Comparison of ENCODE assay signal across 8 mouse cellular contexts in the genomic region with DNA sequence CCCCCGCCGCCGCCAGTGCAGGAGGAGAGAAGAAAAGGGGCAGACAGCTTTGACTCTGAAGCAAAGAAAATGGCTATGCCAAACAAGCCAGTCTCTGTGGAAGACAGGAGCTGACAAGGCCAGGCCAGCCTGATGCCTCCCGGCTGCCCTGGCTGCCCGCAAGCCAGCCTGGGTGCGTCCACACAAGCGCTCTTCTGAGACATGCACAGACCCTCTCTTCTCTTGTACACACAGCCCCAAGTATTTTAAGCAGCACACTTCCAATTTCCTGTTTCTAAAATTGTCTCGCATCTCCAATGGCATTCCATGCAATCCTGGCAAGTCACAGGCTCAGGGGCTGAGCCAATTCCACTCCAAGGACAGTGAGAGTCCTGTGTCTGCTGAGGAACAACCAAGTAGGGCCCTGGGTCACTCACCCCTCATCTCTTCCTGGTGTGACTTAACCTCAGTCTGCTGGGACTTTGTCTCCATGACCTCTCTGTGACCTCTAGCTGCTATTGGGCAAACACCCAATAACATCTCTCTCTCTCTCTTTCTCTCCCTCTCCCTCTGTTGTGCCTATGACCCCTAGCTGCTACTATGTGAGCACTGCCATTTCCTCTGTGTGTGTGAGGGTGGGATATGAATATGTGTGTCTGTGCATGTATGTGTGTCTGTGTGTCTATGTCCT.
DNase-seq lines count a peak whose midpoint lies in the region; ATAC-seq and TF ChIP-seq lines count a peak whose summit lies in the region.

No protein-coding gene starts in this region.

- peak overlapping the region; percentile 73 for H3K27ac ChIP-seq in embryonic facial prominence, embryonic 13.5 days
- peak overlapping the region; percentile 93 for H3K27ac ChIP-seq in heart, postnatal 0 days (ENCODE audit: low read depth)
- H3K27ac ChIP-seq in lung, postnatal 0 days (ENCODE audit: low read length): peak overlapping the region; percentile 14
- peak overlapping the region; percentile 81 for H3K27ac ChIP-seq in stomach, embryonic 15.5 days

- no peaks in the 10 kb centered on the region for H3K36me3 ChIP-seq in embryonic facial prominence, embryonic 13.5 days
- no peaks in the 10 kb centered on the region for H3K36me3 ChIP-seq in heart, postnatal 0 days (replicated peaks; ENCODE audit: control insufficient read depth, insufficient read depth, low read length)
- no peaks in the 10 kb centered on the region for H3K36me3 ChIP-seq in lung, postnatal 0 days (ENCODE audit: insufficient read depth, low read length)
- H3K36me3 ChIP-seq in stomach, embryonic 15.5 days: no peaks in the 10 kb centered on the region

- peak overlapping the region; percentile 10 for H3K4me2 ChIP-seq in embryonic facial prominence, embryonic 13.5 days
- peak overlapping the region; percentile 26 for H3K4me2 ChIP-seq in heart, postnatal 0 days (ENCODE audit: low read depth, low read length)
- no peak overlapping the region for H3K4me2 ChIP-seq in lung, postnatal 0 days (replicated peaks; ENCODE audit: low read depth, low read length)
- H3K4me2 ChIP-seq in stomach, embryonic 15.5 days: 0 out of 2 replicates have a peak overlapping the region, but pooled peaks have one; percentile 23

- peaks cover 31% of the 10 kb centered on the region for H3K4me1 ChIP-seq in embryonic facial prominence, embryonic 13.5 days
- peaks cover 30% of the 10 kb centered on the region for H3K4me1 ChIP-seq in heart, postnatal 0 days (ENCODE audit: control insufficient read depth, insufficient read depth)
- peaks cover 14% of the 10 kb centered on the region for H3K4me1 ChIP-seq in lung, postnatal 0 days (ENCODE audit: insufficient read depth, low read depth, low read length)
- H3K4me1 ChIP-seq in stomach, embryonic 15.5 days: peaks cover 16% of the 10 kb centered on the region

- WGBS in embryonic facial prominence, embryonic 13.5 days: 15% methylated on average over 8 of the region's 8 CpGs
- WGBS in heart, postnatal 0 days: 9% methylated on average over 8 of the region's 8 CpGs
- WGBS in lung, postnatal 0 days: 20% methylated on average over 8 of the region's 8 CpGs
- 22% methylated on average over 8 of the region's 8 CpGs for WGBS in stomach, embryonic 15.5 days

- ATAC-seq in embryonic facial prominence, embryonic 13.5 days (ENCODE audit: insufficient number of reproducible peaks, insufficient read depth, low FRiP score, low TSS enrichment, low read depth): 0 out of 2 replicates have a peak, but pooled peaks have one; percentile 43
- ATAC-seq in heart, postnatal 0 days (ENCODE audit: insufficient read depth, low read depth): peak; percentile 89
- peak; percentile 92 for ATAC-seq in lung, postnatal 0 days
- peak; percentile 74 for ATAC-seq in stomach, embryonic 15.5 days (ENCODE audit: insufficient read depth, low FRiP score, low read depth)

- TF ChIP-seq EP300 in heart, postnatal 0 days (IDR thresholded peaks at IDR 0.05; ENCODE audit: low read depth): peak; percentile 67; the same call in 1 of the 2 replicates
- TF ChIP-seq EP300 in lung, postnatal 0 days (IDR thresholded peaks at IDR 0.05): peak; percentile 69

- DNase-seq in gastrocnemius, adult 18-20 months (ENCODE audit: low spot score): peak; percentile 49
- DNase-seq in gastrocnemius, postnatal 10 days: no peak
- DNase-seq in heart, postnatal 0 days (ENCODE audit: low spot score): peak; percentile 84
- DNase-seq in kidney, postnatal 14 days: peak; percentile 77
- peak; percentile 90 for DNase-seq in lung, postnatal 0 days (ENCODE audit: low spot score)
- no peak for DNase-seq in spleen, adult 12 weeks (ENCODE audit: low spot score)

- peak; percentile 17; the same call in 1 of the 2 replicates for TF ChIP-seq CTCF in heart, postnatal 0 days (IDR thresholded peaks at IDR 0.05; ENCODE audit: low read depth)
- TF ChIP-seq CTCF in lung, postnatal 0 days (IDR thresholded peaks at IDR 0.05): peak; percentile 52

- H3K9ac ChIP-seq in embryonic facial prominence, embryonic 13.5 days: no peak overlapping the region
- H3K9ac ChIP-seq in heart, postnatal 0 days (replicated peaks; ENCODE audit: low read depth, low read length): peak overlapping the region; percentile 18; the same call in 1 of the 2 replicates
- H3K9ac ChIP-seq in lung, postnatal 0 days (replicated peaks; ENCODE audit: low read depth): no peak overlapping the region
- no peak overlapping the region for H3K9ac ChIP-seq in stomach, embryonic 15.5 days

- no peaks in the 10 kb centered on the region for H3K27me3 ChIP-seq in embryonic facial prominence, embryonic 13.5 days
- H3K27me3 ChIP-seq in heart, postnatal 0 days (ENCODE audit: control insufficient read depth, insufficient read depth, low read length): no peaks in the 10 kb centered on the region
- H3K27me3 ChIP-seq in lung, postnatal 0 days (replicated peaks; ENCODE audit: insufficient read depth, low read length): no peaks in the 10 kb centered on the region
- H3K27me3 ChIP-seq in stomach, embryonic 15.5 days (replicated peaks): no peaks in the 10 kb centered on the region

- H3K9me3 ChIP-seq in embryonic facial prominence, embryonic 13.5 days: no peaks in the 10 kb centered on the region
- no peaks in the 10 kb centered on the region for H3K9me3 ChIP-seq in heart, postnatal 0 days (replicated peaks; ENCODE audit: control insufficient read depth, low read length)
- H3K9me3 ChIP-seq in lung, postnatal 0 days (ENCODE audit: low read length): no peaks in the 10 kb centered on the region
- H3K9me3 ChIP-seq in stomach, embryonic 15.5 days: no peaks in the 10 kb centered on the region

- H3K4me3 ChIP-seq in embryonic facial prominence, embryonic 13.5 days: no peak overlapping the region
- no peak overlapping the region for H3K4me3 ChIP-seq in heart, postnatal 0 days (ENCODE audit: low read depth, low read length)
- no peak overlapping the region for H3K4me3 ChIP-seq in lung, postnatal 0 days (ENCODE audit: low read depth, low read length)
- H3K4me3 ChIP-seq in stomach, embryonic 15.5 days (replicated peaks): no peak overlapping the region

Comparison
In these comparisons a context has a peak if more than half of its experiments do, and no peak if none do; other contexts are left out.
1. DNase-seq: peak in gastrocnemius, adult 18-20 months (single experiment), heart, postnatal 0 days (single experiment), kidney, postnatal 14 days (single experiment) and lung, postnatal 0 days (single experiment); none in gastrocnemius, postnatal 10 days (single experiment) and spleen, adult 12 weeks (single experiment).
2. H3K27ac ChIP-seq: peak in every context shown above with its lines; median percentile 93 in heart, postnatal 0 days; 81 in stomach, embryonic 15.5 days; 73 in embryonic facial prominence, embryonic 13.5 days; 14 in lung, postnatal 0 days.
3. Peak in every context shown above with its lines, with median percentiles within 50 percentile points of each other: ATAC-seq.